Mouse (Mus musculus): Measurements from ENCODE around the gene Krtap26-1.

GRCm38 (mm10) chr16:88600303-88600702 lies 47.3 kb downstream of the Krtap26-1 start:
- no peak for TF ChIP-seq CTCF (IDR thresholded peaks at IDR 0.05; ENCODE audit: low read depth)
- TF ChIP-seq EP300 (IDR thresholded peaks at IDR 0.05; ENCODE audit: low read depth): no peak

Measured in liver, embryonic 14.5 days (tissue).